Mouse (Mus musculus) G1E (cell line): ENCODE measurements around the gene Nsmce4a.

Source experiments
- CTCF ChIP-seq: IDR thresholded peaks from 2 replicates; pipeline ENCODE4 v1.5.1; 2012; ENCODE audit warnings: low read depth, low read length, inconsistent platforms, mixed read lengths
- GATA1 ChIP-seq: IDR thresholded peaks from 2 replicates; pipeline ENCODE4 v1.6.1; 2012; ENCODE audit warnings: borderline replicate concordance, low read length, inconsistent platforms, mixed read lengths
- GATA2 ChIP-seq: IDR thresholded peaks from 2 replicates; pipeline ENCODE4 v1.6.1; 2012; ENCODE audit warnings: low read depth, low read length, inconsistent platforms, borderline replicate concordance
- POLR2AphosphoS5 ChIP-seq: IDR thresholded peaks from 2 replicates; pipeline ENCODE4 v1.6.1; 2012; ENCODE audit warnings: low read depth, low read length, inconsistent platforms; ENCODE audit not compliant: insufficient replicate concordance
- TAL1 ChIP-seq: conservative IDR thresholded peaks from 2 replicates; pipeline ENCODE4 v1.6.1; 2012; ENCODE audit warnings: low read depth, low read length, inconsistent platforms, mixed read lengths

- TF ChIP-seq TAL1, result no peak
- no peak for TF ChIP-seq CTCF
- TF ChIP-seq GATA2, result no peak
- TF ChIP-seq GATA1, result no peak
- TF ChIP-seq POLR2AphosphoS5, result no peak
Observed at GRCm38 (mm10) chr7:130572821-130573220, at the start of gene Nsmce4a.
